Mouse (Mus musculus) midbrain, embryonic 10.5 days (tissue): ENCODE results near the gene Dysf. TPM values are rescaled to one million over a fixed set of nuclear protein-coding genes. Genes with fewer than 3 reads are reported as not detected.
"Not testable (repeated sequence)": the region's sequence is repeated elsewhere in the genome, so short reads cannot be mapped to it uniquely, and the experiment has no call there.

Experiments used
- DNase-seq: peaks from one replicate; pipeline ENCODE4 v3.0.0-alpha.2; 2017; ENCODE audit warnings: low spot score
- H3K27ac ChIP-seq: fragments of 300-500 bp; sonication (generic); replicated peaks from 2 replicates; pipeline ENCODE4 v1.5.1; 2016; ENCODE audit warnings: mild to moderate bottlenecking
- H3K27me3 ChIP-seq: fragments of 300-500 bp; sonication (generic); 2 replicates; pipeline ENCODE4 v1.6.1; 2016; ENCODE audit warnings: low read depth, mild to moderate bottlenecking; ENCODE audit not compliant: poor library complexity, severe bottlenecking
- H3K36me3 ChIP-seq: fragments of 300-500 bp; sonication (generic); 2 replicates; pipeline ENCODE4 v1.6.1; 2016; ENCODE audit warnings: mild to moderate bottlenecking, moderate library complexity
- H3K4me1 ChIP-seq: fragments of 300-500 bp; sonication (generic); 2 replicates; pipeline ENCODE4 v1.6.1; 2016
- H3K4me3 ChIP-seq: fragments of 300-500 bp; sonication (generic); 2 replicates; pipeline ENCODE4 v1.5.1; 2016; ENCODE audit warnings: mild to moderate bottlenecking, moderate library complexity
- H3K9me3 ChIP-seq: fragments of 300-500 bp; sonication (generic); replicated peaks from 2 replicates; pipeline ENCODE4 v1.6.1; 2016; ENCODE audit warnings: mild to moderate bottlenecking
- WGBS: fragments of 180-500 bp; shearing (Covaris S2); methylation state at CpG from one replicate; pipeline ENCODE4 v1.1.7; 2016; 5-methylcytosine and 5-hydroxymethylcytosine counted together
- polyA plus RNA-seq: library from polyadenylated mRNA; unstranded; fragments of >200 nt; fragmentation: Nextera tagmentation; extraction: Ambion mirVana; gene quantifications from 2 replicates; pipeline ENCODE4 v1.2.1, GENCODE M21; 2016

Dysf gene
- polyA plus RNA-seq, 1 experiment from 2014 or later = 2.4 TPM

DNA sequence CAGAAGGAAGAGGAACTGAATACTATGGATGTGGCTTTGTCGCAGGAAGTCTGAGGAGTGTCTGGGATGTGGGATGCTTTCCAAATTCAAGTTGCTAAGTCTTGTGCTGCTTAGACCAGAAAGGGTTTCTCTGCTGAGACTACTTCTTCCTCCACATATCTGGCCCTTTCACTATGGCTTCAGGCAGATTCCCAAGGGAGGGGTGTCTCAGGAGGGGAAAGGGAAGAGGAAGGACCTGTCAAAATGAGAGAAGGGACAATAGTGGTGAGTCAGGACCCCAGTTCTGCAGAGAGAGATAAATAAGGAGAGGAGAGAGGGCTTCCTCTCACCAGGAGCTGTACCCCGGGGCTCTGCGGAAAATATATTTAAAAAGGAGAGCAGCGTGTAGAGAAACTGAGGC, 11.6 kb downstream of the Dysf start:
- Histone ChIP-seq H3K27me3 (peaks cover 40% of the 10 kb centered on the region), H3K27ac (no peak overlapping the region), H3K9me3 (peaks cover 4% of the 10 kb centered on the region; the same call in 1 of the 2 replicates), H3K4me1 (peaks cover 13% of the 10 kb centered on the region), H3K36me3 (no peaks in the 10 kb centered on the region), H3K4me3 (no peak overlapping the region)
- DNase-seq = no peak
- WGBS = 86% methylated on average over 4 of the region's 4 CpGs

DNA sequence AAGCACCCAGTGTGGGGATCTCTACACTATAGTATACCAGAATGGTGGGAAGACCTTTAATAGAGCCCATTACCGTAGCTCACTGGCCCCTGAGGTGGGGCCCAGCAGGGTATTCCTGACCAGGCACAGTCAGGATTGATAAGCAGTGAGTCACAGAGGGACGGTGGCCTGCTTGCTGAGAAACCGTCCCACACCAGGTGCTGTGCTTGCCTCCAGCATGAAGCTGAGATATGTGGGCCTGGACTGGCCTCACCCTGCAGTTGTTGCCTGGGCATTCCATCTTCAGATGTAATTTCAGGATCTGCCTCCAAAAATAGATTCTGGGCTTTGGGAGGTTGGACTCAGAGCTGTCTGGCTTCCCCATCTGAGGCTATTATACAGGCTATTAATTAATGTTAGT, 13.6 kb downstream of the Dysf start:
- Histone ChIP-seq H3K27me3 (peaks cover 40% of the 10 kb centered on the region), H3K4me1 (peaks cover 13% of the 10 kb centered on the region), H3K4me3 (no peak overlapping the region), H3K27ac (no peak overlapping the region), H3K36me3 (no peaks in the 10 kb centered on the region), H3K9me3 (peaks cover 4% of the 10 kb centered on the region; the same call in 1 of the 2 replicates)
- WGBS = 70% methylated on average over 3 of the region's 3 CpGs
- DNase-seq = no peak

DNA sequence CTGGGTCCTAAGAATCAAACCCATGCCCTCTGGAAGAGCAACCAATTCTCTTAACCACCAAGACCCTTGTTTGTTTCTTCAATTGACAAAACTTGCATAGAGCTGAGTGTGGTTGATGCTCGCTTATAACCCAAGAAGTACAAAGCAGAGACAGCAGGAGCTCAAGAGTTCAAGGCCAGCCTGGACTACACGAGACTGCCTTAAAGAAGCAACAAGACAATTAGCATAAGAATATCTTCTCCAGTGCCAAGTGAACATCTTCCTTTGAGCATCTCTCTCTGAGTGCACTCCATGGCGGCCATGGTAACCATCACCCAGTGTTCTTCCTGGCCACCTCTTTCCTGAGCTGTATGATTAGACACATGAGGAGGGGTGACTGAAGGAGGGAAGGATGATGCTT, 17.2 kb downstream of the Dysf start:
- Histone ChIP-seq H3K36me3 (no peaks in the 10 kb centered on the region), H3K27ac (no peak overlapping the region), H3K9me3 (peaks cover 4% of the 10 kb centered on the region; the same call in 1 of the 2 replicates), H3K4me3 (no peak overlapping the region), H3K27me3 (peaks cover 7% of the 10 kb centered on the region; the same call in 1 of the 2 replicates), H3K4me1 (no peaks in the 10 kb centered on the region)
- WGBS = 81% methylated on average over 3 of the region's 3 CpGs
- DNase-seq = no peak

DNA sequence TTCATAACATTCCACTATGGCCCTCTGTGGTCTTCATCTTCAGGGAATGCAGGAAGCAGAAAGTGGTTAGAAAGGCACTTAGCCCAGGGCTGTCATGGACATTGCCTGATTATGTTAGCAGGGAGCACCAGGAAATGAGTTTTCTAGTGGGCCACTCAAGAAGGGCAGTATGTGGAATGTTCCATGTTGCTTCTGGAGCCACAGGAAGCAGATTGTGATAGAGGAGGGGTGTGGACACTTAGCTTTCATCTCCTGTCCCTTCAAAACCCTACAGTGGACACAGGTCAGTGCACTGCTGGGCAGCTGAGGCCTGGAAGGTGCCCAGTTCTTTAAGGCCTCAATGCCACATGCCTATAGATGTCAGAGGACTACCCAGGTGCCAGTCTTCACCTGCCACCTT, 20.4 kb downstream of the Dysf start:
- Histone ChIP-seq H3K4me1 (no peaks in the 10 kb centered on the region), H3K4me3 (no peak overlapping the region), H3K27ac (no peak overlapping the region), H3K36me3 (no peaks in the 10 kb centered on the region), H3K9me3 (peaks cover 2% of the 10 kb centered on the region; the same call in 1 of the 2 replicates), H3K27me3 (no peaks in the 10 kb centered on the region)
- no peak for DNase-seq

DNA sequence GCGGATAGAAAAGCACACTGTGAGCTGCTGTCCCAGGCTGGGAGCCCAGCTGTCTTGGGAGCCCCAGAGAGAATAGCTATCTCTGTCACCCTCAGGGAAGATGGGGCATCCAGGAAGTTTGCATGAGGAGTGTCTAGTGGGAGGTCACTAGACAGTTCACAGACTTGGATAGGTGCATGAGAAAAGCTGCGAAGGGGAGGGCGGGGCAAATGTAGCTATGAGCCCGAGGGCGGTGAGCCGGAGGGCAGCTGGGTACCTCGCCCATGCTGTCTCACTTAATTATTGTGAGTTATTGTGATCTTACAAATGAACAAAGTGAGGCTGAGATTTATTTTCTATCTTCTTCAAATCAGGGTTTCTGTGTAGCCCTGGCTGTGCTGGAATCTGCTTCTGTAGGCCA, 21.4 kb downstream of the Dysf start:
- Histone ChIP-seq H3K4me3 (no peak overlapping the region), H3K9me3 (no peaks in the 10 kb centered on the region), H3K27me3 (no peaks in the 10 kb centered on the region), H3K4me1 (no peaks in the 10 kb centered on the region), H3K36me3 (no peaks in the 10 kb centered on the region), H3K27ac (no peak overlapping the region)
- 95% methylated on average over 7 of the region's 7 CpGs for WGBS
- DNase-seq = no peak

DNA sequence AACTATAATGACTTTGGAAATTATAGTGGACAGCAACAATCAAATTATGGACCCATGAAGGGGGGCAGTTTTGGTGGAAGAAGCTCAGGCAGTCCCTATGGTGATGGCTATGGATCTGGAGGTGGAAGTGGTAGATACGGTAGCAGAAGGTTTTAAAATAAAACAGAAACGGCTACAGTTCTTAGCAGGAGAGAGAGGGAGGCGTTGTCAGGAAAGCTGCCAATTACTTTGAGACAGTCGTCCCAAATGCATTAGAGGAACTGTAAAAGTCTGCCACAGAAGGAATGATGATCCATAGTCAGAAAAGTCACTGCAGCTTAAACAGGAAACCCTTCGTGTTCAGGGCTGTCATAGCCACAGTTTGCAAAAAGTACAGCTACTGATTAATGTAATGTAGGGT, 24.1 kb downstream of the Dysf start:
- WGBS = 87% methylated on average over 5 of the region's 5 CpGs
- H3K4me3 ChIP-seq, H3K9me3 ChIP-seq, DNase-seq, H3K4me1 ChIP-seq, H3K36me3 ChIP-seq, H3K27me3 ChIP-seq, H3K27ac ChIP-seq: not testable (repeated sequence)

DNA sequence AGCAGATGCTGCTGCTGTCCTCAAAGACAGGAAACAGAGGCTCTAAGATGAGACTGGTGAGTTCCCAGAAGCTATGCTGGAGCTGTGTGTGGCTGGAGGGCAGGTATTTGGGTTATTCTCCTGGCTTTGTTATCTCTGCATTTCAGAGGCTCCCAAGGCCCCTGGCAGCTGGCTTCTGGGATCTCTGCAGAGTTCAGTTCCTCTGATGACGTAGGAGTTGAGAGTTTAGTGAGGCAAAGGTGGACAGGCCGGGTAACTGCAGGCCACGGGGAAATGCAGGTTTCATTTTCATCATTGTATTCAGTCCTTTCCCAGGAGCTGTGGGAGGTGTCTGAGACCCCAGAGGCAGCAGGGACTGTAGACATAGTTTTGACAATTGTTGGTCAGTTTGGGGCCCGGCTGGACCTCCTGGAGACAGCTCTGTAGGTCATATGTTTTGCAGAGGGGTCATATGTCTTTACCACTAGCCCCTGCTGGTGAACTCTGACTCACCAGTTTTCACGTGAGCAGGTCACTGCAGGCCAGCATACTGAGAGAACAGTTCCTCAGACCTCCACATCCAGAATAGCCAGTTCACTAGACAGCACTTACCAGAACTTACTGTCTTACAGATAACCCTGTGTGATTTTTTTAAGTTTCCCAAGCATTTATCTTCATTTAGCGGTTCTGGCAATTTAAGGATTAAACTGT, 35.0 kb downstream of the Dysf start:
- Histone ChIP-seq H3K4me1 (no peaks in the 10 kb centered on the region), H3K36me3 (no peaks in the 10 kb centered on the region), H3K27me3 (no peaks in the 10 kb centered on the region), H3K9me3 (no peaks in the 10 kb centered on the region), H3K4me3 (no peak overlapping the region), H3K27ac (no peak overlapping the region)
- 76% methylated on average over 6 of the region's 6 CpGs for WGBS
- DNase-seq = no peak

DNA sequence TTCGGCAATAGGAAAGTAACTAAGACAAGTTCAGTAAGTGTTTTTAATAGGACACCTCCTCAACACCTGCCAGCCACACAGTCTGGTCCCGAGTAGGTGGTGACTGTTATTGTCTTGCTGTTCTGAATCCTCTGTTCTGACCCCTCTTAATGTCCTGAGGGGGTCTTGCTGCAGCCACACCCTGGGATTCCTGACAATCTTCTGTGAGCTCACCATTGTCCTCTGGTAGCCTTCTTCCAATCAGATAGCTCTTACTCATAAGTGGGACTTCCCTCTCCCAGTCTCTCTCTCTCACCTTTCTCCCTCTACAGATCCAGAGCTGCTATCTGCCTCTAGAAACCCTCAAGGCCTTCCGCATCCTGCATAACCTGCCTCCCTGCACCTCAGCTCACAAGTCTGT, 36.3 kb downstream of the Dysf start:
- DNase-seq = no peak
- no peak overlapping the region for H3K4me3 ChIP-seq
- no peaks in the 10 kb centered on the region for H3K9me3 ChIP-seq
- no peaks in the 10 kb centered on the region for H3K27me3 ChIP-seq
- no peaks in the 10 kb centered on the region for H3K4me1 ChIP-seq
- no peaks in the 10 kb centered on the region for H3K36me3 ChIP-seq
- 86% methylated on average over 3 of the region's 3 CpGs for WGBS
- H3K27ac ChIP-seq = no peak overlapping the region

DNA sequence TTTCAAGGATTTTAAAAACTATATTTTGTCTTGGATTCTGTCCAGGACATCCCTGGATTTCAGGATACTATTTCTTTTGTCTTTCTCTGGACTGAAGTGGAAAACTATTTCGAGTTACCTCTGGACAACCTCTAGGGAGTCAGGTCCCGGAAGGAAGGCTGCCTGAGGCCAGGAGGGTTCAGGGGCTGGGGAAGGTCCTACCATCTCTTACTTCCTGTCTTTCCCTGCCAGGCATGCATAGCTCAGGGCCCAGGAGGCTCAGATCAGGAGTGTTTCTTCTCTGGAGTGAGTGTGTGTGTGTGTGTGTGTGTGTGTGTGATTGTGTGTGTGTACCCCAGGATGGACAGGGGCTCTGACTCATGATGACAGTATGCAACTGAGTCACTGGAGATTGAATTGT, 40.5 kb downstream of the Dysf start:
- Histone ChIP-seq H3K27me3 (no peaks in the 10 kb centered on the region), H3K4me3 (no peak overlapping the region), H3K4me1 (0 out of 2 replicates have a peak, but pooled peaks cover 4% of the 10 kb centered on the region), H3K9me3 (no peaks in the 10 kb centered on the region), H3K27ac (no peak overlapping the region), H3K36me3 (no peaks in the 10 kb centered on the region)
- WGBS = 78% methylated on average over 2 of the region's 2 CpGs
- DNase-seq = no peak

DNA sequence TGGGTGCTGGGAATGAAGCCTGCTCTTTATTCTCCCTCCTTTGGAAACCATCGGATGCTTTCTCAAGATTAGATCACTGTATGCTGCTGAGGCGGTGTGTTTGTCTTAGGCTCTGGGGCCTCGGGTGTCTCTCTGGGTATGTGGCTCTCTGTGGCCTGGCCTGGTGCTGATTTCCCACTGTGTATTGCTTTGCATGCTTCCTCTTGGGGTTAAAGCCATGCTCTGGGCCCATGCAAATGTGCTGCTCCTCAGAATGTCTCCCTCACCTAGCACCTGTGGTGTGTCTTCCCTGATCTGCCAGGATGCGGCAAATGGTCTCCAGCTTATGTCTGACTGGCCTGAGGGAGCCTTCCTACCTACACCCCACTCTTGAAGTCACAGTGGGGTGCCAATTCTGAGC, 41.8 kb downstream of the Dysf start:
- 0 out of 2 replicates have a peak, but pooled peaks cover 4% of the 10 kb centered on the region for H3K4me1 ChIP-seq
- no peaks in the 10 kb centered on the region for H3K9me3 ChIP-seq
- H3K27me3 ChIP-seq = no peaks in the 10 kb centered on the region
- H3K27ac ChIP-seq = no peak overlapping the region
- 91% methylated on average over 4 of the region's 4 CpGs for WGBS
- H3K36me3 ChIP-seq = no peaks in the 10 kb centered on the region
- no peak for DNase-seq
- no peak overlapping the region for H3K4me3 ChIP-seq

DNA sequence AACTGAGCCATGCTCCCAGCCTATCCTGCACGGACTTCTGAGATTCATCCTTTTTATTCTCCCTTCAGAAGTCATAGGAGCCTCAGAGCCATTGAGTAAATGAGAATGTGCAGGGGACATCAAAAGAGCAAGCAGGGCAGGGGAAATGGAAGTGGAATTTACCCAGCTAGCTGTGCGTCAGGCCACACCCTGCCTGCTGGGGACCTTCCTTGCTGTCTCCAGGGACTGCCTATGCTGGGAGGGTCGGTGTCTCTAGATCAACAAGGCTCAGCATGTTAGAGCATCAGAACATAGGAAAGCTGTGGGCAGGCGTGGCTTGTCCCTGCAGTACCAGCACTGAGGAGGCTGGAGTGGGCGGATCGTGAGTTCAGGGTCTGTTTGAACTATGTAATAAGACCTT, 42.6 kb downstream of the Dysf start:
- 69% methylated on average over 6 of the region's 6 CpGs for WGBS
- Histone ChIP-seq H3K27ac (no peak overlapping the region), H3K36me3 (no peaks in the 10 kb centered on the region), H3K4me3 (no peak overlapping the region), H3K4me1 (0 out of 2 replicates have a peak, but pooled peaks cover 4% of the 10 kb centered on the region), H3K27me3 (no peaks in the 10 kb centered on the region), H3K9me3 (no peaks in the 10 kb centered on the region)
- DNase-seq = no peak

DNA sequence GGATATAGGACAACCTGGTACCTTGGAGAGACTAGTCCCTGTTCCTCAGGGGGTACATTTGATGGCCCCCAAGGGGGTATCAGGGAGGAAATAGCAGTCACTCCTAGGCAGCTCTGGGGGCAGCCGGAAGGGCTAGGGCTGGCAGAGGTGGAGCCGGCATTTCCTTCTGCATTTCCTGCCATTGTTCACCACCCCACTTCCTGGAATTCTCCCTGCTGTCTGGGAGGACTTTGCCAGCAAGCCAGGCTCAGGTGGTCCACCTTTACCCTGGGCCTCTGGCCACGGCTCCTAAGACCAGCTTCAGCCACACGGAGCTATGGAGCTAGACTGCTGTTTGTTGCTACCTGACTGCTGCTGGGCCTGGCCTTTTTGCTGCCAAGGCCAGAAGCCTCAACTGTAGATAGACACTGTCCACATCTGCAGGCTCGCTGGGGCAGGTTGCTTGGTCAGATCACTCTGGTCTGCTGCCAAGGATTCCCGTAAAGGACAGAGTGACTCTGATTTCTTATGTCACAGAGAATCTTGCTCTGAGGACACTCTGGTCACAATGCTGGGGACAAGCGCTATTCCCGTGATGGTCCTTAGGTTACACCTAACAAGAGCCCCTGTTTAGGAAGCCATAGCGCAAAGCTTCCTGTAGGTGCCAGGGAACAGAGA, 45.6 kb downstream of the Dysf start:
- Histone ChIP-seq H3K4me1 (0 out of 2 replicates have a peak, but pooled peaks cover 4% of the 10 kb centered on the region), H3K36me3 (no peaks in the 10 kb centered on the region), H3K27ac (0 out of 2 replicates have a peak overlapping the region, but pooled peaks have one; percentile 7), H3K4me3 (no peak overlapping the region), H3K9me3 (no peaks in the 10 kb centered on the region), H3K27me3 (no peaks in the 10 kb centered on the region)
- no peak for DNase-seq
- WGBS = 84% methylated on average over 9 of the region's 9 CpGs

DNA sequence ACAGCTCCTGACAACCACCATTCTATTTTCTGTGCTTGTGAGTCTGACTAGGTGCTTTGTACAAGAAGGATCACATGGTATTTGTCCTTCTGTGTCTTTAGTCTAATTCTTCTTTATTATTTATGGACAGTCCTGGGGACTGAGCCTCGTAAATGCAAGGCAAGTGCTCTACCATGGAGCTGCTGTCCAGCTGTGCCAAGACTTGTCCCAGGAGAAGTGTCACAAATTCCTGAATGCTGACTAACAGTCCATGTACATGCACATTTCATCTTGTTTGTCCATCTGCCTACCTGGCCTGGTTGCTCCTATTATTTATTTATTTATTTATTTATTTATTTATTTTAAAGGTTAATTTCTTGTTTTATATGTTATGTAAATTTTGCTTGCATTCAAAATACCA, 47.2 kb downstream of the Dysf start:
- Histone ChIP-seq H3K27me3 (no peaks in the 10 kb centered on the region), H3K36me3 (no peaks in the 10 kb centered on the region), H3K4me1 (0 out of 2 replicates have a peak, but pooled peaks cover 4% of the 10 kb centered on the region), H3K9me3 (no peaks in the 10 kb centered on the region), H3K4me3 (no peak overlapping the region), H3K27ac (no peak overlapping the region)
- WGBS = 79% methylated on average over 1 of the region's 1 CpGs
- DNase-seq = no peak
